Mouse (Mus musculus) liver, embryonic 14.5 days (tissue): ENCODE measurements around the gene Nrap. TPM values are rescaled to one million over a fixed set of nuclear protein-coding genes. Genes with fewer than 3 reads are reported as not detected.

Experiments used
- ATAC-seq: fragments of 200-750 bp; cut with Nextera tagmentation; 2 replicates; pipeline ENCODE4 v1.8.0; 2017; ENCODE audit warnings: moderate number of reproducible peaks, mild to moderate bottlenecking, moderate library complexity; ENCODE audit not compliant: insufficient read depth
- DNase-seq, 3 experiments: peaks; one replicate each; pipeline ENCODE4 v3.0.0-alpha.2; 2012 to 2013; ENCODE audit warnings: low read depth in 3 of 3, low spot score in 3 of 3
- H3K27ac ChIP-seq: fragments of 300-500 bp; sonication (generic); 2 replicates; pipeline ENCODE4 v1.5.1; 2014; ENCODE audit warnings: moderate library complexity, mild to moderate bottlenecking, control low read depth, inconsistent platforms
- H3K27me3 ChIP-seq: fragments of 300-500 bp; sonication (generic); 2 replicates; pipeline ENCODE4 v1.6.1; 2014; ENCODE audit warnings: mild to moderate bottlenecking, low read length, moderate library complexity; ENCODE audit not compliant: control insufficient read depth, insufficient read depth
- H3K36me3 ChIP-seq: fragments of 300-500 bp; sonication (generic); replicated peaks from 2 replicates; pipeline ENCODE4 v1.6.1; 2014; ENCODE audit warnings: low read depth; ENCODE audit not compliant: control insufficient read depth, insufficient read depth
- H3K4me1 ChIP-seq, 2 experiments: fragments of 200-500 bp in 1 of 2; fragments of 300-500 bp in 1 of 2; sonication (generic) in 1 of 2; replicated peaks; 2 replicates each; pipeline ENCODE4 v1.6.1; 2012 to 2014; ENCODE audit warnings: antibody characterized with exemption in 1 of 2, inconsistent platforms in 1 of 2, low read length in 1 of 2; ENCODE audit not compliant: control insufficient read depth in 2 of 2, insufficient read depth in 2 of 2
- H3K4me2 ChIP-seq: fragments of 300-500 bp; sonication (generic); 2 replicates; pipeline ENCODE4 v1.6.1; 2014; ENCODE audit warnings: low read depth, mild to moderate bottlenecking, control low read depth, moderate library complexity
- H3K4me3 ChIP-seq, 2 experiments: fragments of 200-500 bp in 1 of 2; fragments of 300-500 bp in 1 of 2; sonication (generic) in 1 of 2; 2 replicates each; pipeline ENCODE4 v1.5.1; 2012 to 2014; ENCODE audit warnings: low read depth in 2 of 2, low read length in 2 of 2, mild to moderate bottlenecking in 2 of 2, control low read depth in 1 of 2, inconsistent platforms in 1 of 2, moderate library complexity in 1 of 2; ENCODE audit not compliant: insufficient read depth in 1 of 2
- H3K9ac ChIP-seq: fragments of 300-500 bp; sonication (generic); replicated peaks from 2 replicates; pipeline ENCODE4 v1.6.1; 2014; ENCODE audit warnings: mild to moderate bottlenecking, control low read depth, moderate library complexity
- H3K9me3 ChIP-seq: fragments of 300-500 bp; sonication (generic); 2 replicates; pipeline ENCODE4 v1.6.1; 2016; ENCODE audit warnings: low read length, mixed read lengths; ENCODE audit not compliant: control insufficient read depth
- CTCF ChIP-seq: IDR thresholded peaks from 2 replicates; pipeline ENCODE4 v1.5.1; 2016; ENCODE audit warnings: antibody characterized with exemption, low read depth, control low read depth
- EP300 ChIP-seq: IDR thresholded peaks from 2 replicates; pipeline ENCODE4 v1.6.1; 2016; ENCODE audit warnings: antibody characterized with exemption, low read depth
- WGBS: fragments of 180-500 bp; shearing (Covaris S2); extraction: QIAGEN DNeasy Blood & Tissue Kit; methylation state at CpG from one replicate; pipeline ENCODE4 v1.1.7; 2014; ENCODE audit not compliant: insufficient replicate concordance; 5-methylcytosine and 5-hydroxymethylcytosine counted together
- polyA plus RNA-seq, 2 experiments: library from polyadenylated mRNA; depleted of rRNA in 1 of 2; stranded (reverse) in 1 of 2; unstranded in 1 of 2; fragments of >200 nt; fragmentation: Nextera tagmentation in 1 of 2; extraction: Ambion mirVana in 1 of 2; gene quantifications; 2 replicates each; pipeline versions ENCODE4 v1.2.1 to v1.2.3; 2012 to 2014

The Nrap gene
- polyA plus RNA-seq, 2 experiments, result 0.05 to 0.10 TPM

- Histone ChIP-seq H3K9me3 (no peaks in the 10 kb centered on the region), H3K27ac (no peak overlapping the region), H3K4me1 (no peaks in the 10 kb centered on the region), H3K4me2 (no peak overlapping the region), H3K4me3 (no peak overlapping the region), H3K36me3 (no peaks in the 10 kb centered on the region), H3K9ac (no peak overlapping the region), H3K27me3 (no peaks in the 10 kb centered on the region)
- WGBS, result 65% methylated on average over 12 of the region's 12 CpGs
- DNase-seq (no peak), ATAC-seq (no peak)
- TF ChIP-seq EP300 (no peak), CTCF (no peak)
Observed at GRCm38 (mm10) chr19:56336826-56337225, 53.0 kb downstream of the Nrap start.

GRCm38 (mm10) chr19:56336321-56336720 is 53.5 kb downstream of the Nrap start:
- H3K4me2 ChIP-seq, result no peak overlapping the region
- no peak for DNase-seq
- H3K27ac ChIP-seq, result no peak overlapping the region
- no peak for ATAC-seq
- H3K4me1 ChIP-seq, result no peaks in the 10 kb centered on the region
- no peaks in the 10 kb centered on the region for H3K9me3 ChIP-seq
- H3K27me3 ChIP-seq, result no peaks in the 10 kb centered on the region
- H3K4me3 ChIP-seq, result no peak overlapping the region
- H3K36me3 ChIP-seq, result no peaks in the 10 kb centered on the region
- WGBS, result 75% methylated on average over 17 of the region's 17 CpGs
- no peak for TF ChIP-seq CTCF
- TF ChIP-seq EP300, result no peak
- H3K9ac ChIP-seq, result no peak overlapping the region

- TF ChIP-seq CTCF (no peak), EP300 (no peak)
- Histone ChIP-seq H3K27me3 (no peaks in the 10 kb centered on the region), H3K4me2 (no peak overlapping the region), H3K27ac (no peak overlapping the region), H3K36me3 (no peaks in the 10 kb centered on the region), H3K4me3 (no peak overlapping the region), H3K9ac (no peak overlapping the region), H3K4me1 (no peaks in the 10 kb centered on the region), H3K9me3 (no peaks in the 10 kb centered on the region)
- ATAC-seq, result no peak
- DNase-seq, result no peak
- WGBS, result 73% methylated on average over 21 of the region's 21 CpGs
Observed at GRCm38 (mm10) chr19:56326243-56326855, 63.5 kb downstream of the Nrap start.

GRCm38 (mm10) chr19:56325676-56326075 is 64.2 kb downstream of the Nrap start:
- ATAC-seq (no peak), DNase-seq (no peak)
- Histone ChIP-seq H3K27me3 (no peaks in the 10 kb centered on the region), H3K4me2 (no peak overlapping the region), H3K27ac (no peak overlapping the region), H3K9me3 (no peaks in the 10 kb centered on the region), H3K4me1 (no peaks in the 10 kb centered on the region), H3K4me3 (no peak overlapping the region), H3K36me3 (no peaks in the 10 kb centered on the region), H3K9ac (no peak overlapping the region)
- TF ChIP-seq CTCF (no peak), EP300 (no peak)
- 62% methylated on average over 10 of the region's 10 CpGs for WGBS

- peaks cover 2 to 5% of the 10 kb centered on the region in 2 experiments; a peak in 2 of 4 replicates for H3K4me1 ChIP-seq
- no peaks in the 10 kb centered on the region for H3K9me3 ChIP-seq
- H3K27ac ChIP-seq, result no peak overlapping the region
- 78% methylated on average over 12 of the region's 12 CpGs for WGBS
- no peak overlapping the region for H3K9ac ChIP-seq
- no peak for ATAC-seq
- H3K4me3 ChIP-seq, result no peak overlapping the region
- no peak for DNase-seq
- H3K27me3 ChIP-seq, result no peaks in the 10 kb centered on the region
- TF ChIP-seq EP300 (no peak), CTCF (no peak)
- no peaks in the 10 kb centered on the region for H3K36me3 ChIP-seq
- H3K4me2 ChIP-seq, result no peak overlapping the region
Observed at GRCm38 (mm10) chr19:56321303-56321920, 68.4 kb downstream of the Nrap start.
